Mouse (Mus musculus) frontal cortex, postnatal 14 days (tissue): Measurements from ENCODE around the gene Hcn3.

ENCODE experiments used
- DNase-seq, 2 experiments: peaks; one replicate each; pipeline ENCODE4 v3.0.0; 2022; ENCODE audit warnings: low spot score in 2 of 2

Gene Hcn3

DNA sequence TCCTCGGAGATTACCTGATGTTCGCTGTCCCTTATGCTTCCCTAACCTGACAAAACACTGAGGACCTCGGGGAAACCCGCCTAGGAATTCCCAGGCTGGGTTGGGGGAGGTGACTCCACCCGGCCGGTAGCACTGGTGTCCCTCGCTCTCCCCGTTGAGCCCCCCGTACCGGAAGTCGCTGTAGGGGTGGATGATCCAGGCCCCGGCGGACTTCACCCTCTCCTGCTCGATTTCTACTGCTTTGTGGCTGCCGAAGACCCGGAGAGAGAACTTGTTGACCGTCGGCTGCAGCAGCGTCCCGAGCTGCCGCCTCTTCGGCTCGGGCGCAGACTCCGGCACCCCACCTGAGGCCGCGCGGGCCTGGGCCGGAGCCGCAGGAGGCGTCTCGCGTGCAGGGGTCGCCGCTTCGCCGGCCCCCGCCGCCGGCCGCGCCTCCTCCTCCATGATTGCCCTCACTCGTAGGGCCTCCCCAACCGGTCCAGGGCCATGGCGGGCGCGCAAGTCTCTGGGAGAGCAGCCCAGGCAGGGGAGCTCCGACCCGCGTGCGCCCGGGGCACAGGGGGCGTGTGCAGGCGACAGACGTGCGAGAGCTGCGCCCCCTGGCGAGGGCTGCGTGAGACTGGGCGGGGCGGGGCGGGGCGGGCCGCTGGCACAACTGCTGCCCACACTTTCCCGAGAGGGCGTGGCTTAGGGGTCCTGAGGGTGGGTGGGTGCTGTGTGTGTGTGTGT, at the start of gene Hcn3:
Gene Hcn3 (minus strand): TSS at position 581 of the 729 bp plus-strand sequence.
- no peak for DNase-seq

DNA sequence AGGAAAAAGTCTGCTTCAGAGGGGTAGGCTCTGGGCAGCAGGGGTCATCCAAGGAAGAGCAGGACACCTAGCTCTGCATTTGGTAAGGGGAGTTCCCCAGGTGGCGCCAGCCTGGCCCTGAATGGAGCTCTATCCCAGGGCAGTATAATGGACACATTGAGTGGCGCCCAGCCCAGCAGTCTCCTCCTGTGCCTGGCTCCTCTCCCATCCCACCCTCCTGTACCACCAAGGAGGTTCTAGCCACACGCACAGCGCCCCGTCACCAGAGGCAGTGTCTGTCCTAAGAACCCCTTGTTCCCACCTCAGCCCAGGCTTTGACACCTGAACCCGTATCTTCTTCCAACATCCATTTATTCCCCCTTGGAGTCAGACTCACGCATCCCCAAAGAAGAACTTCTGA, 49.7 kb upstream of the Hcn3 start:
- no peak for DNase-seq

DNA sequence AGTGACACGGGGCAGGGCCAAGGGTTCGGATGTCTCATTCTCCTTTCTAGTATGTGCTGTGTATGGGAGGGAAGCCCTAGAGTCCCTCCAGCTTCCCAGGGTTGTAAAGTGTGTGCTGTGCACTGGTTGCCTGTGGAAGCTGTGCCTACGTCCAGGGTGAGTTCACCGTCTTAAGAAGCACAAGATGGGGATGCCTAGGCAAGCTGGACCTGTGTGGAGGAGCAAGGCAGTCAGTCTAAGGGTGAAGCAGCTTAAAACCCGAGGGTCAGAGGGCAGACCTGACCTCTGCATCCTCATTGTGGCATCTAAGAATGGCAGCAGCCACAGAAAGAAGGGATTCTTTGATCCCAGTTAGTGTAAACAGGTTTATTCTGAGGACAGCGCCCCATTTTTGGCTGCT, 48.7 kb upstream of the Hcn3 start:
- DNase-seq, result no peak

DNA sequence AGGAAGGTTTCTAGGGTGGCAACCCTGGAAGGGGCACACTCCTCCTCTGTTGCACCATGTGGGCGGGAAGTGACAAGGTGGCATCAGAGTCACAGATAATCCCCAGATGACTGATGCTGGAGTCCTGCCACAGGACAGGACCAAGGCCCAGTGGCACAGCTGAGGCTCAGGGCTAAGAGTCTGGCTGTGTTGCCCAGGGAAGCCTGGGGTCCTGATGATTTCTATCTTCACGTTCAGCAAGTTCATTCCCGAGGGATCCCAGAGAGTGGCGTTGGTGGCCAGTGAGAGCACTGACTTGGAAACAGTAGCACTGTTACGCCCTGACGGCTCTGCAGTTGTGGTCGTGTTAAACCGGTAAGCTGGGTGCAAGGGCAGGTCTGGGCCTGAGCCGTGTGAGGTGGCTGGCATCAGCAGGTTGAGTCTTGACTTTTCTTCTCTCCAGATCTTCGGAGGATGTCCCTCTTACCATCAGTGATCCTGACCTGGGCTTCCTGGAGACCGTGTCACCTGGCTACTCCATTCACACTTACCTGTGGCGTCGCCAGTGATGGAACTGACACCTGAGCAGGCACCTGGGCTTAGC, 48.2 kb upstream of the Hcn3 start:
- DNase-seq, result no peak

DNA sequence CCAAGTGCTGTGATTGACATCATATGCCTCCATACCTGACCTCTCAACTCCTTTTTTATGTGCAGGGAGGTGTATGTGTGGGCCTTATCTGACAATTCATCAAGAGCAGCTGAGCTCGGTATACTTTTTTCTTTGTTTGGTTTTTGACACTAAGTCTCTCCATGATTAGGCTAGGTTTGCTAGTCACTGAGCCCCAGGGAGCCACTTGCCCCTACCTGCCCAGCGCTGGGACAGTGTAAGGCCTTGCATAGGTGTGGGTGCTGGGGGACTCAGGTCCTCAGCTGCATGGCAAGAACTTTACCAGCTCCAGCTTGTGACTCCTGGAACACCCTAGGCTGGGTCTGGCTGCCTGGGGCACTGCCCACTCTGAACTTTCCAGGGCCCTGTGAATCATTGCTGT, 46.7 kb upstream of the Hcn3 start:
- DNase-seq, result no peak

DNA sequence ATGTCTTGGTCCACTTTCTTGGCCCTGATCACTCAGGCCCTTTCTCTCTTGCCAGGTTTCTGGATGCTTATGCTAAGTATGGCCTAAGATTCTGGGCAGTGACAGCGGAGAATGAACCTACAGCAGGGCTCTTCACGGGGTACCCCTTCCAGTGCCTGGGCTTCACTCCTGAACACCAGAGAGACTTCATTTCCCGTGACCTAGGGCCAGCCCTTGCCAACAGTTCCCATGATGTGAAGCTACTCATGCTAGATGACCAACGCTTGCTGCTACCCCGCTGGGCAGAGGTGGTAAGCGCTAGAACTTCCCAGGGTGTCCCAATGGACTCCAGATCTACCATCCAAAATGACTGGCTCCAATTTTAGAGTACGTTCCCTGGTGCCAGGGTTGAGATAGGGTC, 46.1 kb upstream of the Hcn3 start:
- DNase-seq, result no peak

DNA sequence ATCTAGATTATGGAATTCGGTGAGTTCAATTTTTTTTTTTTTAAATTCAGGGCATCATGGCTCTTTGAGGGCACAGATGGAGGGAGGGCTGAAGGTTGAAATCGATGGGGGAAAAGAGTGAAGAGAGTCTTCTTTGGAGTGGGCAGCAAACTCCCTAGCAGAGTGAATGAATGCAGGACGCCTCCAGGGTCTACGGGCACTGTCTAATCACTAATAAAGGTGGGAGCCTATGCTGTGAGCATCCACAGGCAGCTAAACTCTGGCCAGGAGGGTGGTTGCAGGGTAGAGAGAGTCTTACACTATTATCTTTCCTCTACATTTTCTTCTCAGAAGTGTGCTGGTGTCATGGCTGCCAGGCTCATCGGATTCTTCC, 43.1 kb upstream of the Hcn3 start:
- no peak for DNase-seq

DNA sequence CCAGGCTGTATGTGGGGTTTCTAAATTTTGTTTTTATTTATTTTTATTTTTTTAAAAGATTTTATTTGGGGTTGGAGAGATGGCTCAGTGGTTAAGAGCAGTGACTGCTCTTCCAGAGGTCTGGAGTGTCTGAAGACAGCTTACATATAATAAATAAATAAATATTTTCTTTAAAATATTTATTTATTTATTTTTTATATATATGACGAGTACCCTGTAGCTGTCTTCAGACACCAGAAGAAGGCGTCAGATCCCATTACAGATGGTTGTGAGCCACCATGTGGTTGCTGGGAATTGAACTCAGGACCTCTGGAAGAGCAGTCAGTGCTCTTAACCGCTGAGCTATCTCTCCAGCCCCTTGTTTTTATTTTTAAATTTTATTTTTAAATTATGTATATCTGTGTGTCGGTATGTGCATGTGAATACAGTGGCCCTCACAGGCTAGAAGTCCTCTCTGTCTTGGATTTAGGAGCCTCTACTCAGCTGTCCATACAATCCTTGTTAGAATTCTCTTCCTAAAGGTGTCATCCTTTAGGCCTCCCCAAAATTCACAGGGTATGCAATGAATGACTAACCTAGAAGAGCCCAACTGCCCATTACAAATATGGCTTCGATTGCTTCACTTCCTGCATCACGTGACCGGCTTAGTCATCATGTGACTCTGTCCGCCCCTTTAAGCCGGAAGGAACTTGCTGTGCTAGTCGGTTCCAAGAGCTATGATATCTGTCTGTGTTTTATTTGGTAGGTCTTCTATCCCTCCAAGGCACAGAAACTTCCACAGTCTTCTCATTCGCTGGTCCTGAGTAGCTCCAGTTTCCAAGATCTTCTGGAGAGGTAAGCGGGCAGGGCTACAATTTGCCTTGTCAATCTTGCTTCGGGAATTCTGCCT, 42.5 kb upstream of the Hcn3 start, which contains the start of gene Gba:
Gene Gba (plus strand): TSS at position 676 of the 889 bp plus-strand sequence.
- DNase-seq, result peak; percentile 68 to 82

DNA sequence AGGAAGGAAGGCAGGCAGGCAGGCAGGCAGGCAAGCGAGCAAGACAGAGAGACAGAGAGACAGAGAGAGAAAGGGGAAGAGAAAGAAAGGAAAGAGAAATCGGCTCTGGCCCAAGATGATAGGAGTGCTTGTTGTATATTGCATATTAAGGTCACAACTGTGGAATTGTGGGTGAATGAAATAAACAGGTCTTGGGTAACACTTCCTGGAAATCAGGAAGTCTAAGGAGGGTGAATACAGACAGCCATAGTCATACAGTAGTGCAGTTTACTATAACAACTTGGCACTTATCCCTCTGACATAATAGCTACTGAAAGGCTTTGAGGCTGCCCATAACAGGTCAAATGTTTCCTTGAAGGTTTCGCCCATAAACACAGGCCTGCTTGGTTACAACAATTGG, 39.8 kb upstream of the Hcn3 start:
- no peak for DNase-seq

DNA sequence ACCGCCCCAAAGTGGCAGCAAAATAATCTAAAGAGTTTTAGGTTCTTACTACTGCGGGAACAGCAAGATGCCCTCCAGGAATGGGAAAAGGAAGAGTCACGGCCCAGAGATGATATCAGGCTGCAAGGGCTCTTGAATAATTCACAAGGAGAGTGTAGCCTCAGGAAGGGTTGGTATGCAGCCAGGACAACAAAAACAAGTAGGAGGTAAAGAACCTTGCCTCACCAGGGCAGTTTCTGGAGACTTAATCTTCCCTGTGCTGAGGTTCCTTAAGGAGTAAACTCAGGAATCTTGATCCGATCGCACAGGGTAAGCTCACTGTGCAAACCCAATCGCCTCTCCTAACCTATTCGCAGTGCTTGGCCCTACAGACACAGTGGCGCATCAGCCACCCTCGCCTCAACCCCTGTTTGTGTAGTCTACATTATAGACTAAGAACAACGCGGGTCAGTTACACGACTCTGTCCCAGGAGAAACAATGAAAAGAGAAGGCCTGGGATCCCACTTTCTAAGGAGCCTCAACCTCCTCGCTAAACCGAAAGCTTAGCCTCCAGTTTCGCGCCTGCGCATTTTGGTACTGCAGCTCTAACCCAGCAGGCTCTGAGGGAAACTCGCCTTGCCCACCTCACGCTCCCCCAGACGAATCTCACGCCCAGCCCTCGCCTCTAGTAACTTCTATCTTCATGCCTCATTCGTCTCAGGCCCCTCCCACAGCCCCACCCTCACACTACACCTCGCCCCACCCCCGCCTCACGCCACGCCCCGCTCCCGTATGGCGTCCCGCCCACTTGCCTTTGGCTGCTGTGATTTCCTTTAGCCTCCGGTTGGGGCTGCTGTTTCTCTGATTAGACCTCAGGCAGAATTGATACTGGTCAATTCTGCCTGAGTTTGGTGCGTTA, 36.2 kb upstream of the Hcn3 start:
- DNase-seq, result peak; percentile 74 to 76

DNA sequence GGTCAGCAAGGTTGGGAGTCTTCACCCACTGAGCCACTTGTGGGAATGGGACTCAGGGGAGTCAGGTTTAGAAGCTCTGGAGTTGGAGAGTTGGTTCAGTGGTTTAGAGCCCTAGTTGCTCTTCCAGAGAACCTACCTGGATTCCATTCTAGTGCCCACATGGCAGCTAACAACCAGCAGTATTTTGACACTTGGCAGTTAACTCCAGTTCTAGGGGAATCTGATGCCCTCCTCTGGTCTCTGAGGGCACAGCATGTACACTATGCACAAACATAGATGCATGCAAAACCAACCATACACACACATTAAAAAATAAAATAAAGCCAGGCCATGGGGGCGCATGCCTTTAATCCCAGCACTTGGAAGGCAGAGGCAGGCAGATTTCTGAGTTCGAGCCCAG, 33.9 kb upstream of the Hcn3 start:
- DNase-seq, result no peak

DNA sequence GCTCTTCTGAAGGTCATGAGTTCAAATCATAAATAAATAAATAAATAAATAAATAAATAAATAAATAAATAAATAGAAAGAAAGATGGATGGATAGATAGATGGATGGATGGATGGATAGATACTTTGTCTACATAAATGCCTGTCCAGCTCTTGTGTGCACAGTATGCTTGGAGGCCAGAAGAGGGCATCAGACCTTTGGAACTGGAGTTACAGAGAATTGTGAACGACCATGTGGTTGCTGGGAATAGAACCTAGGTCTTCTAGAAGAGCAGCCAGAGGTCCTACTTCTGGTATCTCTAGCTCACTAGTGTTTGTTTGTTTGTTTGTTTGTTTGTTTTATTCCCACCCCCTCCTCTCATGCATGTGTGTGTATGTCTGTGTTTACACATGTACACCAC, 33.4 kb upstream of the Hcn3 start:
- DNase-seq, result no peak

DNA sequence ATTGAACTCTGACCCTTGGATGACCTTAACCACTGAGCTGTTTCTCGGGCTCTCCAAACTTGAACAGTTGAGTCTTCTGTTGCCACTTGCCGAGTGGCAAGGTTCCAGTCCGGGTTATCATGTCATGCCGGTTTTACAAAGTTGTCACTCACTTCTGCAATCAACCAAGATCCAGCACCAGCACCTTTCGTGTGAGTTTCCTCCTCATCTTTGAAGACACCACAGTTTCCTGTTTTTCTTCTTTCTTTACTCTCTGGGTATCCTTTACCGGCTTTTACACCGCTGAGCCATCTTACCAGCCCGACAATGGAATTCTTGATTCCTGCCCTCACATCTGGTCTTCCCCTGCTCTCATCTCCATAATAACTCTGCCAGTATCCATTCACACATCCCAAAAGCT, 30.4 kb upstream of the Hcn3 start:
- DNase-seq, result no peak

DNA sequence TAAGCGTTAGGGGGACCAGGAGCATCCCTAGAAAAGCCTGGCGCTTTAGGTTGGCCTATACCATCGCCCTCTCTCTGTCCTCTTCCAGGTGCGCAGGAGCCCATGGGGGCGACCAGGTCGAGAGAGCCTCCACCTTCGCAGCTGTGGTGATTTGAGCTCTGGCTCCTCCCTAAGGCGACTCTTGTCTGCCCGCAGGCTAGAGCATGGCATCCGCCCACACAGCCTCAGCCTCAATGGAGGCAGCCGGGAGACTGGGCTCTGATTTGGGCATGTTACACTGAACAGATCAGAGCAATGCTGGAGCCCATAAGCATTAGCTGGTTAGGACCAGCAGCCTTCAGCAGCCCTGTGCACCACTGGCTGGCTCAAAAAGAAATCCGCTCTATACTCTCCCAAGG, 28.5 kb upstream of the Hcn3 start:
- no peak for DNase-seq

DNA sequence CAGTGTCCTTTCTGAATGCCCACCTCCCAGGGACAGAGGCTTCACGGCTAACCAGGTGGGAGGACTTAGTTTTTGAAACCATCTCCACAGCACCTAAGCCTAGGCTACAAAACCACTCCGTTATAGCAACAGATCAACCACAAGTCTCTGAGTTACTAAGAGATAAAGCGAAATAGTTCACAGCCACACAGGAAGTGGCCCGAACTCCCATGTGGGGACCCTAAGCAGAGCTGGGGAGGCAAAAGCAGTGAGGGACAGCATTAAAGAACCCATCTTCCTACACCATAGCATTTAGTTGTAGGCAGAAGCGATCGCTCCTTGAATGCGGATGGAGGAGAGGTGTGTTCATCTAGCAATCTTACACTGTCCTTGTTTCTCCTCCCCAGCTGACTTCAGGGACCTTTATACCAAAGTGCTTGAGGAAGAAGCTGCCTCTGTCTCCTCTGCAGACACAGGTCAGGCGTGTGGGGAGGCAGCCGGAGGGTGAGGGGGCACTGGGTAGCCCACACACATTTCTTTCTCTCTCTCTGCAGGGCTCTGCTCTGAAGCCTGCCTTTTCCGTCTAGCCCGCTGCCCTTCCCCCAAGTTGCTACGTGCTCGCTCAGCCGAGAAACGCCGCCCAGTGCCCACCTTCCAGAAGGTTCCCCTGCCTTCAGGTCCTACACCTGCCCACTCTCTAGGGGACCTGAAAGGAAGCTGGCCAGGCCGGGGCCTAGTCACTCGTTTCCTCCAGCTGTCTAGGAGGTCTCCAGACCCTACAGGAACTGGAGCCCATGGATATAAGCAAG, 27.9 kb upstream of the Hcn3 start:
- DNase-seq, result no peak

DNA sequence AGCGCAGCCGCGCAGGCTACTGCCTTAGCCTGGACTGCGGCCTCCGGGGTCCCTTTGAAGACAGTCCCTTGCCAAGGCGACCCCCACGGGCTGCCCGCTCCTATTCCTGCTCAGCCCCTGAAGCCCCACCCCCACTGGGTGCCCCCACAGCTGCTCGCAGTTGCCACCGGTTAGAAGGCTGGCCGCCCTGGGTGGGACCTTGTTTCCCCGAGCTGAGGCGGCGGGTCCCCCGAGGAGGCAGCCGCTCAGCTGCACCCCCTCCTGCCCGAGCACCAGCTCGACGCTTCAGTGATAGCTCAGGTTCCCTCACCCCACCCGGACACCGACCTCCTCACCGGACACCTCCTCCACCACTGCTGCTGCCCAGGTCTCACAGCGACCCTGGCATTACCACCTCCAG, 27.2 kb upstream of the Hcn3 start:
- no peak for DNase-seq

DNA sequence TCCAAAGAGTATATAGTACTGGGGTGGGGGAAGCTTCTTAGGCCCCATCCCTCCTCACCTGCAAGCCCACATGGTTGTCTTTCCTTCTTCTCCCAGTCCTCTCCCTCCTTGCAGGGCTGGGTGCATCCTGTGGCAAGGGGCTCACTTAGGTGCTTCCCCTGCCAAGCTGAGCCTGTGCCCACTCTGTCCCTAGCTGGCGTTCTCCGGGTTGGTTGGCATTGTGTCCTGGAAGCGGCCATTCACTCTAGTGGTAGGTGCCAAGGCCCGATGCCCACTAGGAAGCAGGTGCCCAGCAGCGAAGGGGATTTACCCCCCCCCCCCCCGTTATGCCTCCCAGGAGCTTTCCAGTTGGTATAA, 23.9 kb upstream of the Hcn3 start:
- no peak for DNase-seq

DNA sequence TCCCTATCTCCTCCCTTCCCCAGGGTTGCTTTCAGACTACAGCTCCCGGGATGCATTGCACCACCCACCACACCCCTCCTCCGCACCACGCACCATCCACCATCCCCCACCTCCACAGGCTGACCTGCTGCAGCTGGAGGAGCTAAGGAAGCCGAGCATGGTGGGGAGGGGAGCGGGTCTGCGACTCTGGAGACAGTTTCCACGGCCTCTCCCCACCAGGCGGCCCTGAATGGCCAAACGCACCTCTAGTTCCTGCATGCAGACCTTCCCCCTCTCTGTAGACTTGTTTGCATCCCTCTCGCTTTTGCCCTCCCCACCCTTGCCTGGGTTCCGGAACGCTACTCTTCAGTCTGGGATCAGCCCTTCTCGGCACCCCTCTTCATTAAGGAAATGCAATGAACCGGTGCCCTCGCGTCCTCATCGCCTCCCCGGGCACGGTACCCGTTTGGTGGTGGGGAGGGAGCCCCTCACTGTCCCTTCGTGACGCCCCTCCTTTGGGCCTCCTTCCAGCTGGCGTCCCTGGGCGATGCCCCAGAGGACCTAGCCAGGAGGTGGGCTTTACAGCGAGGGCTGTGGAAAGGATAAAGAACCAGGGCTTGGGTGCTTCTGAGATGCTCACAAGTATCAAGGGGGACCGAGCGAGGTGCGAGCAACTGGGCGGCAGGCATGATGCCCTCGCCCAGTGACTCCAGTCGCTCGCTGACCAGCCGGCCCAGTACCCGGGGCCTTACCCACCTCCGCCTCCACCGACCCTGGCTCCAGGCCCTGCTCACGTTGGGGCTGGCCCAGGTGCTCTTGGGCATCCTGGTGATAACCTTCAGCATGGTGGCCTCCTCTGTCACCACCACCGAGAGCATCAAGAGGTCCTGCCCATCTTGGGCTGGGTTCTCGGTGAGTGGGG, 23.3 kb upstream of the Hcn3 start, which contains the start of gene Fam189b:
Gene Fam189b (plus strand): TSS at position 86 of the 901 bp plus-strand sequence.
- peak; percentile 85 to 86 for DNase-seq

DNA sequence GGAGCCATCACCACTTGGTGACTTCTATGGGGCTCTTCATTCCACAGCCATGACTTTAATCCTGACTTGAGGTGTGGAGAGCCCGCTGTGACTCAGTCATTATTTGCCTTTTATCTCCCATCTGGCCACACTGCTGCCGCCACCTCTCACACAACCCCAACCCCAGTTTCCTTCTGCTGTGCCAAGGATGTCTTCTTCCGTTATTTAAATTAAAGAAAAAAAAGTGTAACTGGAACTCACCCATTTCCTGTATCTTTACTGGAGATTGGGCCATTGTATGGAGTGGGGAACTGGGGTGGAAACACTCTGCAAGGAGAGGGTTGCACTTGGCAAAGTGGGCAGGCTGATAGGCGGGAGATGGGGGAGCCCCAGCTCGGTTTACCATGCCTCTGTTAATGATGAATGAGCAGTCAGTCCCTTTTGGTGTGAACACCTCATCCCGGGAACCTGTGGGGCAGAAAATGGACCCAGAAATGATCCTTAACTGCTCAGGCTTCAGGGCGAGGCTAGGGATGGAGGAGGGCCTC, 22.6 kb upstream of the Hcn3 start:
- no peak for DNase-seq
